Mouse (Mus musculus): ENCODE measurements at regions not wholly inside any gene's neighbourhood (a gene's known extent, or its start where the extent isn't known, plus 50 kb on each side); places are given as distances from the start of the nearest gene placed in this dataset.
"Not testable (repeated sequence)": the region's sequence is repeated elsewhere in the genome, so short reads cannot be mapped to it uniquely, and the experiment has no call there.

- DNase-seq, result peak in 1 of 2 experiments; percentile 3
Observed at GRCm38 (mm10) chrX:103129347-103129746, 57.1 kb downstream of the Nap1l2 start.

GRCm38 (mm10) chrX:103109181-103109580 lies 77.3 kb downstream of the Nap1l2 start:
- peak; percentile 45 to 57 for DNase-seq

DNA sequence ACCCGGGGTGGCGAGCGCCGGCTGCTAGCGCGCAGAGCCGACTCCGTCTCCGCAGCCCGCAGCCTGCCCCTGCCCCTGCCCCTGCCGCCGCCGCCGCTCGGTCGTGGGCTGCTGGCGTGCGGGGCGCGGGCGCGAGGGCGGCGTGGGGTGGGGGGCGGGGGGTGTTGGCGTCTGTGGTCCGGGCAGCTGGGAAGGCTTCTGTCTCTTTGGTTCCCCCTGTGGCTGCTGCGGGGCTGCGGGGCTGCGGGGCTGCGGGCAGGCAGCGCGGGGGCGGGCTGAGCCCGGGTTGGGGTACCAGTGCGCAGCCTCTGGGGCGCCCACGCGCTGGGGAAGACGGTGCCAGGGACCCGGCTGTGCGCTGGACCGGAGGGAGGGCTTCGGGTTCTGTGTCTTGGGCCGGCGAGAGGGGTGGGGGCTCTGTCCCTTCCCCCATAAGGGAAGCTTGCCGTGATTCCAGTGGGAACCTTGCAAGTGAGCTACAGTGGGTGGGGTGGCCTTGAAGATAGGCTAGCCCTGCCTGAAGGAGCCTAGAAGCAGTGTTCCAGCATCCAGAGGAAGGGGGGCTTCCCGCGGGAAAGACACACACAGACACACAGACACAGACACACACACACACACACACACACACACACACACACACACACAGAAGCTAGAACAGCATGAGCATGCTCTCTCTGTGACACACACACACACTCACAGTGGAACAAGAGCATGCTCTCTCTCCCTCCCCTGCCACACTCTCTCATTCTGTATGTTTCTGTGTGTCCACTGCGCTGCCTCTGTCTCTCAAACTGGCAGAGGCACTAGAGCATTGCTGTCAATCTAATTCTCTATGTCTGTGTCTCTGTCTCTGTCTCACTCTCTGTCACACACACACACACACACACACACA lies 118.5 kb downstream of the Nap1l2 start:
- not testable (repeated sequence) for DNase-seq

GRCm38 (mm10) chrX:103067107-103067506 lies 119.3 kb downstream of the Nap1l2 start:
- not testable (repeated sequence) for DNase-seq

GRCm38 (mm10) chrX:103026256-103027028 lies 98.3 kb downstream of the 1700018G05Rik start:
- peak; percentile 55 to 59 for DNase-seq

DNA sequence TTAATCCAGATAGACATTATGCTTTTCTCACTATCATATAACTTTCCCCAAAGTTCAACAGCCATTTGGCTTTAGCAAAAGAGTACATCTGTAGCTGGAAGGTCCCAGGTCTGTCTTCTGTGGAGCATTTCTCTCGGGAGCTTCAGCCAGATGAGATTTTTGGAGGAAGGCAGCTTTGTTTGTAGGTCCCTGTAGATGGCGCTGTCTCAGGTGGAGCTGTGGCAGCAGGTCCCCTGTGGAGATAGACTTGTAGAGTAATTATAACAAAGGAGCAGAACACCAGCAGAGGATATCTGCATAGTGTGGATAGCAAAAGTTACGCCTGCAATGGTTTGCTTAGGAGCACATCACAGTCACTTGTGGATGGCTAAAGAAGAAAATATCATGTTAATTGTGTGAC lies 97.3 kb downstream of the 1700018G05Rik start:
- DNase-seq, result peak; percentile 36 to 58

DNA sequence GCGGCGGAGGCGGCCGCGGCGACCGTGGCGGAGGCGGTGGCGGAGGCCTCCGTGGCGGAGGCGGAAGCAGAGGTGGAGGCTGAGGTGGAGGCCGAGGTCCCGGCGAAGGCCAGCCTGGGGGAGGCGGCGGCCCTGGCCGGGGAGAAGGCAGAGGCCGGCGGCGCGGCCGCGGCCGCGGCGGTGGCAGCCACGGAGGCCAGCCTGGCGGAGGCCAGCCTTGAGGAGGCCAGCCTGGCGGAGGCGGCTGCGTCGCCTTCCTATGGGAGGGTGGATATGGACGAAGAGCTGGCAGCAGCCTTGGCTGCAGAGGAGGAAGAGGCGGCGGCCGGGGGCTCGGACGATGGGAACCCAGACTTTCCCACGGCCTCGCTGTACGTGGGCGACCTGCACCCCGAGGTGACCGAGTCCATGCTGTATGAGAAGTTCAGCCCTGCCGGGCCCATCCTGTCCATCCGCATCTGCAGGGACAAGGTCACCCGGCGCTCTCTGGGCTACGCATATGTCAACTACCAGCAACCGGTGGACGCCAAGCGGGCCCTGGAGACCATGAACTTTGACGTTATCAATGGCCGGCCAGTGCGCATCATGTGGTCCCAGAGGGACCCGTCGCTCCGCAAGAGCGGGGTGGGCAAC lies 85.4 kb downstream of the 1700018G05Rik start:
- DNase-seq, result not testable (repeated sequence)

DNA sequence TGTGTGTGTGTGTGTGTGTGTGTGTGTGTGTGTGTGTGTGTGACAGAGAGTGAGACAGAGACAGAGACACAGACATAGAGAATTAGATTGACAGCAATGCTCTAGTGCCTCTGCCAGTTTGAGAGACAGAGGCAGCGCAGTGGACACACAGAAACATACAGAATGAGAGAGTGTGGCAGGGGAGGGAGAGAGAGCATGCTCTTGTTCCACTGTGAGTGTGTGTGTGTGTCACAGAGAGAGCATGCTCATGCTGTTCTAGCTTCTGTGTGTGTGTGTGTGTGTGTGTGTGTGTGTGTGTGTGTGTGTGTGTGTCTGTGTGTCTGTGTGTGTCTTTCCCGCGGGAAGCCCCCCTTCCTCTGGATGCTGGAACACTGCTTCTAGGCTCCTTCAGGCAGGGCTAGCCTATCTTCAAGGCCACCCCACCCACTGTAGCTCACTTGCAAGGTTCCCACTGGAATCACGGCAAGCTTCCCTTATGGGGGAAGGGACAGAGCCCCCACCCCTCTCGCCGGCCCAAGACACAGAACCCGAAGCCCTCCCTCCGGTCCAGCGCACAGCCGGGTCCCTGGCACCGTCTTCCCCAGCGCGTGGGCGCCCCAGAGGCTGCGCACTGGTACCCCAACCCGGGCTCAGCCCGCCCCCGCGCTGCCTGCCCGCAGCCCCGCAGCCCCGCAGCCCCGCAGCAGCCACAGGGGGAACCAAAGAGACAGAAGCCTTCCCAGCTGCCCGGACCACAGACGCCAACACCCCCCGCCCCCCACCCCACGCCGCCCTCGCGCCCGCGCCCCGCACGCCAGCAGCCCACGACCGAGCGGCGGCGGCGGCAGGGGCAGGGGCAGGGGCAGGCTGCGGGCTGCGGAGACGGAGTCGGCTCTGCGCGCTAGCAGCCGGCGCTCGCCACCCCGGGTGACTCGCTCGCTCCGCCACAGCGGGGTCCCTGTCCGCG lies 84.4 kb downstream of the 1700018G05Rik start:
- peak in 1 of 2 experiments; percentile 1 for DNase-seq

DNA sequence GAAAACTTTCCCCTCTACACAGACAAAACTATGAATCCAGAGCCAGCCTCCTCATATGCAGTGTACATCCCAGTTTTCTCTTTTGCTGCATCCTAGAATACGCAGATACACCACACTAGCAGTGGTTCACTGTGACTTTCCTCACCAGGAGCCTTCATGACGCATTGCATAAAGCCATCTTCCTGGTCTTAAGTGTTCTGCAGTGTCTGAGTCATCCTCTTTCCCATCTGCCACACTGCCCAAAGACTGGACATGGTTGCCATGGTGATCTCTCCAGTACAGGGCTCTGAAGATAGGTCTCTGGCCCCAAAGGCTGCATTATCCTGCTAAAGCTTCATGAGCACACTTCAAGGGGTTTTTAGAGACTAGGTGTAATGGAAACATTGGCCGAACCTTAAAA lies 65.8 kb downstream of the 1700018G05Rik start:
- DNase-seq, result not testable (repeated sequence)
